ENCODE assay signal across 27 mouse cellular contexts in the genomic region with DNA sequence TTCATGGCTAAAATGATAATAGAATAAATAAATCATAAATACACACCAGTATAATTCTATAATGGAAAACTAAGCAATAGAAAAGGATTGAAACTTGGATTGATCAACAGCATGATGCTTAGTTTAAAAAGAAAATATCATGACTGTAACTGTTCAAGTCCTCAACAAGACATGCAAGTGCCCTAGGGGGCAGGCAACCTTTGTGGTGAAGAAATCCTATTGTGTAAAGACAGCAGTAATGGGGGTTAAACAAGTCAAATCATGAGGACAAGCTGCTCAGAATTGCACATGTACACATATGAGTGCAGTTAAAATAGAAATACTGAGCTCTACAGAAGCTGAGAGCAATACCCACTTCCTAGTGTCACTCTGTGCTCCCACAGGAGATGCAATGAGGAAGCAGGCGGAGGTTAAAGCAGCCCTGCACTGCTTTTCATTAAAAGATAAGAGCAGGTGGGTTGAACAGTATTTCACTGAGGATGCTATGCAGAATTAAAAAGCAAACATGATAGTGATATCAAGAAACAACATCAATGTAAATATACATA.
A peak's percentile ranks its signal among the peaks of the same experiment; 100 is the strongest.
DNase-seq lines count a peak whose midpoint lies in the region; ATAC-seq lines count a peak whose summit lies in the region.
"Had no signal": no experiment of that assay in that cellular context is flagged by ENCODE, and none has a peak within 500 bp of the region (broad histone marks: within the 10 kb centered on the region; RNA-seq: fewer than 3 reads in every experiment).

No protein-coding gene starts in this region.

- no peaks in the 10 kb centered on the region for H3K27me3 ChIP-seq in midbrain, embryonic 14.5 days (ENCODE audit: control insufficient read depth, insufficient read depth, low read length)
- H3K27me3 ChIP-seq in midbrain, embryonic 15.5 days (replicated peaks) = no peaks in the 10 kb centered on the region
- H3K27me3 ChIP-seq in neural tube, embryonic 15.5 days (replicated peaks) = no peaks in the 10 kb centered on the region
- H3K27me3 ChIP-seq: embryonic facial prominence, embryonic 12.5 days; embryonic facial prominence, embryonic 15.5 days; forebrain, embryonic 12.5 days; forebrain, embryonic 15.5 days; heart, embryonic 13.5 days; Patski had no signal

- H3K4me1 ChIP-seq in midbrain, embryonic 14.5 days (ENCODE audit: control insufficient read depth, insufficient read depth, low read length) = no peaks in the 10 kb centered on the region
- H3K4me1 ChIP-seq in midbrain, embryonic 15.5 days = no peaks in the 10 kb centered on the region
- no peaks in the 10 kb centered on the region for H3K4me1 ChIP-seq in neural tube, embryonic 15.5 days
- H3K4me1 ChIP-seq: embryonic facial prominence, embryonic 12.5 days; embryonic facial prominence, embryonic 15.5 days; forebrain, embryonic 12.5 days; forebrain, embryonic 15.5 days; hindbrain, embryonic 10.5 days had no signal

- no peaks in the 10 kb centered on the region for H3K9me3 ChIP-seq in midbrain, embryonic 14.5 days (ENCODE audit: control insufficient read depth, low read length)
- H3K9me3 ChIP-seq in midbrain, embryonic 15.5 days = no peaks in the 10 kb centered on the region
- no peaks in the 10 kb centered on the region for H3K9me3 ChIP-seq in neural tube, embryonic 15.5 days (replicated peaks)
- H3K9me3 ChIP-seq: embryonic facial prominence, embryonic 12.5 days; embryonic facial prominence, embryonic 15.5 days; forebrain, embryonic 12.5 days; forebrain, embryonic 15.5 days; heart, embryonic 10.5 days; heart, embryonic 13.5 days; hindbrain, embryonic 10.5 days had no signal

- H3K36me3 ChIP-seq in midbrain, embryonic 14.5 days (ENCODE audit: control insufficient read depth, insufficient read depth, low read length) = 0 out of 2 replicates have a peak, but pooled peaks cover 3% of the 10 kb centered on the region
- 0 out of 2 replicates have a peak, but pooled peaks cover 4% of the 10 kb centered on the region for H3K36me3 ChIP-seq in midbrain, embryonic 15.5 days (replicated peaks)
- H3K36me3 ChIP-seq in neural tube, embryonic 15.5 days = peaks cover 9% of the 10 kb centered on the region; the same call in 1 of the 2 replicates
- H3K36me3 ChIP-seq: embryonic facial prominence, embryonic 15.5 days; forebrain, embryonic 12.5 days; forebrain, embryonic 15.5 days had no signal

- no peak overlapping the region for H3K4me3 ChIP-seq in midbrain, embryonic 14.5 days (replicated peaks; ENCODE audit: low read depth, low read length)
- no peak overlapping the region for H3K4me3 ChIP-seq in midbrain, embryonic 15.5 days
- no peak overlapping the region for H3K4me3 ChIP-seq in neural tube, embryonic 15.5 days (replicated peaks)
- H3K4me3 ChIP-seq: embryonic facial prominence, embryonic 12.5 days; embryonic facial prominence, embryonic 15.5 days; forebrain, embryonic 12.5 days; forebrain, embryonic 15.5 days; heart, adult 2 months; heart, embryonic 10.5 days; heart, embryonic 13.5 days; hindbrain, embryonic 10.5 days had no signal

- DNase-seq in midbrain, embryonic 14.5 days = peak; percentile 7
- DNase-seq in cerebellum, adult 11-12 months = no peak
- DNase-seq: adrenal gland, adult 2 months; adrenal gland, postnatal 14 days; cerebellum, adult 11 months; cerebellum, adult 8-10 months; cerebellum, postnatal 14 days; gastrocnemius, postnatal 25 days; heart, adult 2 months; heart, postnatal 14 days; kidney, adult 18-20 months had no signal

- ATAC-seq in midbrain, embryonic 14.5 days (ENCODE audit: low FRiP score, low TSS enrichment) = no peak
- no peak for ATAC-seq in midbrain, embryonic 15.5 days (replicated peaks)
- peak; percentile 58 for ATAC-seq in common myeloid progenitor, adult 5-6 weeks (replicated peaks; ENCODE audit: low read depth, poor library complexity, severe bottlenecking)
- ATAC-seq in hematopoietic stem cell, adult 5-6 weeks (replicated peaks in 1 of 2; ENCODE audit: insufficient read depth in 1 of 2, low FRiP score in 2 of 2, low TSS enrichment in 1 of 2, low read depth in 1 of 2, poor library complexity in 2 of 2, severe bottlenecking in 2 of 2) = peak; percentile 56 to 69; a peak in 3 of 4 replicates
- ATAC-seq in activated CD4-positive, CD25-positive, alpha-beta regulatory T cell, adult 4 months = no peak
- ATAC-seq in neural tube, embryonic 15.5 days (ENCODE audit: low FRiP score) = no peak
- ATAC-seq: forebrain, embryonic 15.5 days; hindbrain, embryonic 16.5 days; inflammation-experienced regulatory T-cells, adult 6 months; intestine, embryonic 16.5 days; Patski had no signal

- no peak overlapping the region for H3K27ac ChIP-seq in midbrain, embryonic 14.5 days (replicated peaks; ENCODE audit: low read depth, low read length)
- no peak overlapping the region for H3K27ac ChIP-seq in midbrain, embryonic 15.5 days
- H3K27ac ChIP-seq in neural tube, embryonic 15.5 days (replicated peaks) = no peak overlapping the region
- H3K27ac ChIP-seq: embryonic facial prominence, embryonic 12.5 days; embryonic facial prominence, embryonic 15.5 days; forebrain, embryonic 12.5 days; forebrain, embryonic 15.5 days; heart, adult 2 months; heart, embryonic 10.5 days; heart, embryonic 13.5 days; hindbrain, embryonic 10.5 days had no signal

- no peak overlapping the region for H3K9ac ChIP-seq in midbrain, embryonic 14.5 days (replicated peaks; ENCODE audit: low read length)
- no peak overlapping the region for H3K9ac ChIP-seq in midbrain, embryonic 15.5 days
- H3K9ac ChIP-seq in neural tube, embryonic 15.5 days (replicated peaks) = no peak overlapping the region
- H3K9ac ChIP-seq: embryonic facial prominence, embryonic 12.5 days; embryonic facial prominence, embryonic 15.5 days; forebrain, embryonic 12.5 days; forebrain, embryonic 15.5 days; heart, embryonic 13.5 days had no signal

- H3K4me2 ChIP-seq in midbrain, embryonic 14.5 days (ENCODE audit: low read length) = no peak overlapping the region
- H3K4me2 ChIP-seq in midbrain, embryonic 15.5 days = no peak overlapping the region
- no peak overlapping the region for H3K4me2 ChIP-seq in neural tube, embryonic 15.5 days
- H3K4me2 ChIP-seq: embryonic facial prominence, embryonic 12.5 days; embryonic facial prominence, embryonic 15.5 days; forebrain, embryonic 12.5 days; forebrain, embryonic 15.5 days; heart, embryonic 13.5 days had no signal

- WGBS in midbrain, embryonic 14.5 days = 69% methylated on average over 1 of the region's 1 CpGs
- 71% methylated on average over 1 of the region's 1 CpGs for WGBS in midbrain, embryonic 15.5 days
- 60% methylated on average over 1 of the region's 1 CpGs for WGBS in neural tube, embryonic 15.5 days

Comparison
In these comparisons a context has a peak if more than half of its experiments do, and no peak if none do; other contexts are left out.
1. ATAC-seq: peak in common myeloid progenitor, adult 5-6 weeks (single experiment) and hematopoietic stem cell, adult 5-6 weeks (2 of 2); none in midbrain, embryonic 14.5 days (single experiment), midbrain, embryonic 15.5 days (single experiment), activated CD4-positive, CD25-positive, alpha-beta regulatory T cell, adult 4 months (single experiment) and neural tube, embryonic 15.5 days (single experiment).